Mouse (Mus musculus): Measurements from ENCODE around the gene Srsf2. TPM values are rescaled to one million over a fixed set of nuclear protein-coding genes. Genes with fewer than 3 reads are reported as not detected.
"Not testable (repeated sequence)": the region's sequence is repeated elsewhere in the genome, so short reads cannot be mapped to it uniquely, and the experiment has no call there.

The Srsf2 gene
- 639 and 644 TPM in 2 replicates for polyA plus RNA-seq (2014; fragmentation: Nextera tagmentation; extraction: Ambion mirVana)

- under 1% methylated on average over 62 of the region's 74 CpGs for WGBS
- Histone ChIP-seq H3K4me2 (ENCODE audit: low read length) (peak within 1 kb of the TSS; percentile 84), H3K4me1 (ENCODE audit: control insufficient read depth, insufficient read depth, low read length) (peaks cover 22% of the 10 kb centered on the region), H3K9me3 (replicated peaks; ENCODE audit: control insufficient read depth, low read length) (no peaks in the 10 kb centered on the region), H3K27ac (ENCODE audit: low read depth, low read length) (peak within 1 kb of the TSS; percentile 96), H3K4me3 (ENCODE audit: low read depth, low read length) (peak within 1 kb of the TSS; percentile 99), H3K9ac (ENCODE audit: low read length) (peak within 1 kb of the TSS; percentile 96), H3K27me3 (replicated peaks; ENCODE audit: control insufficient read depth, insufficient read depth, low read length) (no peaks in the 10 kb centered on the region), H3K36me3 (ENCODE audit: control insufficient read depth, insufficient read depth, low read length) (peaks cover 42% of the 10 kb centered on the region)
- DNase-seq (ENCODE audit: low spot score) (peak; percentile 98), ATAC-seq (peak; percentile 89)
Measured at GRCm38 (mm10) chr11:116852891-116853511, at the start of gene Srsf2. Srsf2 (minus strand) TSS chr11:116853094.

- not testable (repeated sequence) for ATAC-seq; H3K4me3 ChIP-seq (ENCODE audit: low read depth, low read length)
- 89% methylated on average over 10 of the region's 10 CpGs for WGBS
Measured at GRCm38 (mm10) chr11:116902588-116902987, 49.7 kb upstream of the Srsf2 start.

GRCm38 (mm10) chr11:116899247-116899646 is 46.4 kb upstream of the Srsf2 start:
- no peak overlapping the region for H3K4me2 ChIP-seq (ENCODE audit: low read length)
- WGBS = 88% methylated on average over 12 of the region's 12 CpGs
- no peaks in the 10 kb centered on the region for H3K4me1 ChIP-seq (ENCODE audit: control insufficient read depth, insufficient read depth, low read length)
- no peaks in the 10 kb centered on the region for H3K9me3 ChIP-seq (replicated peaks; ENCODE audit: control insufficient read depth, low read length)
- ATAC-seq (no peak), DNase-seq (ENCODE audit: low spot score) (no peak)
- no peaks in the 10 kb centered on the region for H3K27me3 ChIP-seq (replicated peaks; ENCODE audit: control insufficient read depth, insufficient read depth, low read length)
- H3K4me3 ChIP-seq (ENCODE audit: low read depth, low read length) = no peak overlapping the region
- H3K27ac ChIP-seq (ENCODE audit: low read depth, low read length) = no peak overlapping the region
- H3K36me3 ChIP-seq (ENCODE audit: control insufficient read depth, insufficient read depth, low read length) = no peaks in the 10 kb centered on the region
- no peak overlapping the region for H3K9ac ChIP-seq (ENCODE audit: low read length)

More at GRCm38 (mm10) chr11:116902588-116902987, 49.7 kb upstream of the Srsf2 start:
- not testable (repeated sequence) for H3K9me3 ChIP-seq (replicated peaks; ENCODE audit: control insufficient read depth, low read length); H3K27me3 ChIP-seq (replicated peaks; ENCODE audit: control insufficient read depth, insufficient read depth, low read length); H3K27ac ChIP-seq (ENCODE audit: low read depth, low read length); DNase-seq (ENCODE audit: low spot score); H3K4me2 ChIP-seq (ENCODE audit: low read length); H3K4me1 ChIP-seq (ENCODE audit: control insufficient read depth, insufficient read depth, low read length); H3K9ac ChIP-seq (ENCODE audit: low read length); H3K36me3 ChIP-seq (ENCODE audit: control insufficient read depth, insufficient read depth, low read length)

- DNase-seq (ENCODE audit: low spot score) (no peak), ATAC-seq (no peak)
- H3K9ac ChIP-seq (ENCODE audit: low read length) = no peak overlapping the region
Measured at GRCm38 (mm10) chr11:116895402-116895801, 42.5 kb upstream of the Srsf2 start.

GRCm38 (mm10) chr11:116893532-116894442 is 40.9 kb upstream of the Srsf2 start:
- no peaks in the 10 kb centered on the region for H3K9me3 ChIP-seq (replicated peaks; ENCODE audit: control insufficient read depth, low read length)
- WGBS = 68% methylated on average over 19 of the region's 19 CpGs
- H3K4me3 ChIP-seq (ENCODE audit: low read depth, low read length) = no peak overlapping the region
- H3K27ac ChIP-seq (ENCODE audit: low read depth, low read length) = no peak overlapping the region
- H3K9ac ChIP-seq (ENCODE audit: low read length) = no peak overlapping the region
- no peak overlapping the region for H3K4me2 ChIP-seq (ENCODE audit: low read length)
- no peaks in the 10 kb centered on the region for H3K36me3 ChIP-seq (ENCODE audit: control insufficient read depth, insufficient read depth, low read length)
- DNase-seq (ENCODE audit: low spot score) = peak; percentile 49
- H3K27me3 ChIP-seq (replicated peaks; ENCODE audit: control insufficient read depth, insufficient read depth, low read length) = no peaks in the 10 kb centered on the region
- ATAC-seq = no peak
- no peaks in the 10 kb centered on the region for H3K4me1 ChIP-seq (ENCODE audit: control insufficient read depth, insufficient read depth, low read length)

More at GRCm38 (mm10) chr11:116895402-116895801, 42.5 kb upstream of the Srsf2 start:
- Histone ChIP-seq H3K4me2 (ENCODE audit: low read length) (no peak overlapping the region), H3K36me3 (ENCODE audit: control insufficient read depth, insufficient read depth, low read length) (no peaks in the 10 kb centered on the region), H3K27ac (ENCODE audit: low read depth, low read length) (no peak overlapping the region), H3K9me3 (replicated peaks; ENCODE audit: control insufficient read depth, low read length) (no peaks in the 10 kb centered on the region), H3K27me3 (replicated peaks; ENCODE audit: control insufficient read depth, insufficient read depth, low read length) (no peaks in the 10 kb centered on the region), H3K4me3 (ENCODE audit: low read depth, low read length) (no peak overlapping the region), H3K4me1 (ENCODE audit: control insufficient read depth, insufficient read depth, low read length) (no peaks in the 10 kb centered on the region)
- WGBS = 56% methylated on average over 3 of the region's 3 CpGs

- Histone ChIP-seq H3K4me1 (ENCODE audit: control insufficient read depth, insufficient read depth, low read length) (no peaks in the 10 kb centered on the region), H3K4me3 (ENCODE audit: low read depth, low read length) (no peak overlapping the region), H3K9me3 (replicated peaks; ENCODE audit: control insufficient read depth, low read length) (no peaks in the 10 kb centered on the region), H3K36me3 (ENCODE audit: control insufficient read depth, insufficient read depth, low read length) (no peaks in the 10 kb centered on the region), H3K4me2 (ENCODE audit: low read length) (no peak overlapping the region), H3K9ac (ENCODE audit: low read length) (no peak overlapping the region), H3K27ac (ENCODE audit: low read depth, low read length) (no peak overlapping the region), H3K27me3 (replicated peaks; ENCODE audit: control insufficient read depth, insufficient read depth, low read length) (no peaks in the 10 kb centered on the region)
- DNase-seq (ENCODE audit: low spot score) (no peak), ATAC-seq (no peak)
- 61% methylated on average over 5 of the region's 5 CpGs for WGBS
Measured at GRCm38 (mm10) chr11:116887136-116887535, 34.2 kb upstream of the Srsf2 start.

- Histone ChIP-seq H3K9ac (ENCODE audit: low read length) (peak overlapping the region; percentile 46), H3K4me2 (ENCODE audit: low read length) (peak overlapping the region; percentile 47), H3K4me3 (ENCODE audit: low read depth, low read length) (peak overlapping the region; percentile 12), H3K4me1 (ENCODE audit: control insufficient read depth, insufficient read depth, low read length) (no peaks in the 10 kb centered on the region), H3K27me3 (replicated peaks; ENCODE audit: control insufficient read depth, insufficient read depth, low read length) (no peaks in the 10 kb centered on the region), H3K36me3 (ENCODE audit: control insufficient read depth, insufficient read depth, low read length) (no peaks in the 10 kb centered on the region), H3K9me3 (replicated peaks; ENCODE audit: control insufficient read depth, low read length) (no peaks in the 10 kb centered on the region), H3K27ac (ENCODE audit: low read depth, low read length) (no peak overlapping the region)
- 4% methylated on average over 27 of the region's 28 CpGs for WGBS
- DNase-seq (ENCODE audit: low spot score) (peak; percentile 93), ATAC-seq (peak; percentile 69)
Measured at GRCm38 (mm10) chr11:116885275-116886151, 32.6 kb upstream of the Srsf2 start.

- H3K4me1 ChIP-seq (ENCODE audit: control insufficient read depth, insufficient read depth, low read length) = no peaks in the 10 kb centered on the region
- no peaks in the 10 kb centered on the region for H3K9me3 ChIP-seq (replicated peaks; ENCODE audit: control insufficient read depth, low read length)
- no peak overlapping the region for H3K4me3 ChIP-seq (ENCODE audit: low read depth, low read length)
- ATAC-seq (no peak), DNase-seq (ENCODE audit: low spot score) (no peak)
- 90% methylated on average over 6 of the region's 6 CpGs for WGBS
- no peak overlapping the region for H3K9ac ChIP-seq (ENCODE audit: low read length)
- H3K27ac ChIP-seq (ENCODE audit: low read depth, low read length) = no peak overlapping the region
- H3K4me2 ChIP-seq (ENCODE audit: low read length) = no peak overlapping the region
- no peaks in the 10 kb centered on the region for H3K27me3 ChIP-seq (replicated peaks; ENCODE audit: control insufficient read depth, insufficient read depth, low read length)
- H3K36me3 ChIP-seq (ENCODE audit: control insufficient read depth, insufficient read depth, low read length) = no peaks in the 10 kb centered on the region
Measured at GRCm38 (mm10) chr11:116884061-116884460, 31.2 kb upstream of the Srsf2 start.
